Mouse (Mus musculus) embryonic facial prominence, embryonic 11.5 days (tissue): ENCODE measurements around the gene Il1r2. TPM values are rescaled to one million over a fixed set of nuclear protein-coding genes. Genes with fewer than 3 reads are reported as not detected.

Experiments
- ATAC-seq: fragments of 200-750 bp; cut with Nextera tagmentation; replicated peaks from 2 replicates; pipeline ENCODE4 v1.8.0; 2017; ENCODE audit warnings: low read depth; ENCODE audit not compliant: insufficient number of reproducible peaks, low FRiP score, low TSS enrichment
- DNase-seq: peaks from one replicate; pipeline ENCODE4 v3.0.0-alpha.2; 2015; ENCODE audit warnings: low spot score
- H3K27ac ChIP-seq: fragments of 300-500 bp; sonication (generic); replicated peaks from 2 replicates; pipeline ENCODE4 v1.5.1; 2014; ENCODE audit warnings: mild to moderate bottlenecking, low read depth, low read length, control low read depth
- H3K27me3 ChIP-seq: fragments of 300-500 bp; sonication (generic); 2 replicates; pipeline ENCODE4 v1.6.1; 2014; ENCODE audit warnings: mild to moderate bottlenecking, low read length, moderate library complexity, mixed read lengths; ENCODE audit not compliant: control insufficient read depth, insufficient read depth
- H3K36me3 ChIP-seq: fragments of 300-500 bp; sonication (generic); replicated peaks from 2 replicates; pipeline ENCODE4 v1.6.1; 2014; ENCODE audit warnings: low read depth, mild to moderate bottlenecking, low read length, moderate library complexity, mixed read lengths; ENCODE audit not compliant: control insufficient read depth, insufficient read depth
- H3K4me1 ChIP-seq: fragments of 300-500 bp; sonication (generic); 2 replicates; pipeline ENCODE4 v1.6.1; 2014; ENCODE audit warnings: low read length, mixed read lengths; ENCODE audit not compliant: control insufficient read depth, insufficient read depth
- H3K4me2 ChIP-seq: fragments of 300-500 bp; sonication (generic); 2 replicates; pipeline ENCODE4 v1.6.1; 2014; ENCODE audit warnings: low read depth, mild to moderate bottlenecking, control low read depth, low read length, moderate library complexity
- H3K4me3 ChIP-seq: fragments of 300-500 bp; sonication (generic); 2 replicates; pipeline ENCODE4 v1.5.1; 2014; ENCODE audit warnings: low read depth, low read length, control low read depth
- H3K9ac ChIP-seq: fragments of 300-500 bp; sonication (generic); replicated peaks from 2 replicates; pipeline ENCODE4 v1.6.1; 2014; ENCODE audit warnings: mild to moderate bottlenecking, control low read depth, low read length
- H3K9me3 ChIP-seq: fragments of 300-500 bp; sonication (generic); replicated peaks from 2 replicates; pipeline ENCODE4 v1.6.1; 2016; ENCODE audit warnings: mild to moderate bottlenecking, low read length, inconsistent platforms, mixed read lengths; ENCODE audit not compliant: control insufficient read depth
- WGBS: fragments of 180-500 bp; shearing (Covaris S2); extraction: QIAGEN DNeasy Blood & Tissue Kit; methylation state at CpG from one replicate; pipeline ENCODE4 v1.1.7; 2014; 5-methylcytosine and 5-hydroxymethylcytosine counted together
- polyA plus RNA-seq: library from polyadenylated mRNA; unstranded; fragments of >200 nt; fragmentation: Nextera tagmentation; extraction: Ambion mirVana; gene quantifications from 2 replicates; pipeline ENCODE4 v1.2.1, GENCODE M21; 2014

The Il1r2 gene
- polyA plus RNA-seq, 1 experiment from 2014 or later: 0.67 TPM

GRCm38 (mm10) chr1:40030976-40031356, 42.9 kb upstream of the Il1r2 start:
- Histone ChIP-seq H3K36me3 (peaks cover 4% of the 10 kb centered on the region), H3K9ac (no peak overlapping the region), H3K9me3 (no peaks in the 10 kb centered on the region), H3K4me3 (no peak overlapping the region), H3K4me2 (no peak overlapping the region), H3K4me1 (no peaks in the 10 kb centered on the region), H3K27ac (no peak overlapping the region), H3K27me3 (no peaks in the 10 kb centered on the region)
- WGBS: 93% methylated on average over 8 of the region's 8 CpGs
- DNase-seq (no peak), ATAC-seq (no peak)

- no peaks in the 10 kb centered on the region for H3K4me1 ChIP-seq
- no peak overlapping the region for H3K9ac ChIP-seq
- 86% methylated on average over 2 of the region's 2 CpGs for WGBS
- no peaks in the 10 kb centered on the region for H3K9me3 ChIP-seq
- H3K4me2 ChIP-seq: no peak overlapping the region
- no peaks in the 10 kb centered on the region; the same call in 1 of the 2 replicates for H3K36me3 ChIP-seq
- ATAC-seq (no peak), DNase-seq (no peak)
- no peaks in the 10 kb centered on the region for H3K27me3 ChIP-seq
- H3K27ac ChIP-seq: no peak overlapping the region
- H3K4me3 ChIP-seq: no peak overlapping the region
Observed at GRCm38 (mm10) chr1:40031626-40032025, 42.3 kb upstream of the Il1r2 start.

GRCm38 (mm10) chr1:40033315-40033714, 40.6 kb upstream of the Il1r2 start:
- Histone ChIP-seq H3K27me3 (no peaks in the 10 kb centered on the region), H3K4me1 (no peaks in the 10 kb centered on the region), H3K9ac (no peak overlapping the region), H3K4me3 (no peak overlapping the region), H3K9me3 (no peaks in the 10 kb centered on the region), H3K36me3 (no peaks in the 10 kb centered on the region), H3K4me2 (no peak overlapping the region), H3K27ac (no peak overlapping the region)
- WGBS: 87% methylated on average over 4 of the region's 4 CpGs
- ATAC-seq (no peak), DNase-seq (no peak)

DNA sequence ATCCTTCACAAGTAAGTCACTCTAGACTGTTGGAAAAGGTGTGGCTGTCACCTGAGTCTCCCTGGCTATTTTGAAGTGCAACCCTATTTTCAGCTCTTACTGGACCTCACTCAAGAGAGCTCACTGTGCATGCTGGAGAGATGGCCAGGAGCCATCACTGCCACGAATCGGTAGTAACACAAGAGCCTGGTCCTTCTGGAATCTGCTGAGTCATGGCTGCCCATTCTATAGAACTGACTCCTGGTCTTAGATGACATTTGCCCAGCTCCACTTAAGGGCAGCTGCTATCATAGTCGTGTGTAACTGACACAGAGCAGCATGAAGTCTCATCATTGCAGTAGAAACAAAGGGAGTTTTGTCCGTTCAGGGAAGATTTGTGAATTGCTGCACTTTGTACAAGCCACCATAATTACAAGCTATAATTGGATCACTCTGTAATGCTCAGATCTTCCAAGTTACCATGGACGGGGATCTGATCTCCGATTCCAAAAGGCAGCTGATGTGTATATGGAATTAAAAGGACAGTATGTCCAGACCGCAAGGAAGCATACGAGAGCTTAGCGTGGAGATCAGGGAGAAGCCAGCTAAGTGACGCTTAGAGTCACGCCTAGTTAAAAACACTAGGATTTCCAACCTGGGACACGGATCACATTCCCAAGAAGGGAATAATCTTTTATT, 40.0 kb upstream of the Il1r2 start:
- peak; percentile 6 for DNase-seq
- no peak overlapping the region for H3K4me2 ChIP-seq
- 63% methylated on average over 12 of the region's 12 CpGs for WGBS
- no peak for ATAC-seq
- H3K27ac ChIP-seq: no peak overlapping the region
- no peak overlapping the region for H3K4me3 ChIP-seq
- H3K36me3 ChIP-seq: no peaks in the 10 kb centered on the region
- H3K27me3 ChIP-seq: no peaks in the 10 kb centered on the region
- no peak overlapping the region for H3K9ac ChIP-seq
- H3K9me3 ChIP-seq: no peaks in the 10 kb centered on the region
- no peaks in the 10 kb centered on the region for H3K4me1 ChIP-seq

- Histone ChIP-seq H3K4me3 (no peak overlapping the region), H3K36me3 (no peaks in the 10 kb centered on the region), H3K27me3 (no peaks in the 10 kb centered on the region), H3K27ac (no peak overlapping the region), H3K4me1 (no peaks in the 10 kb centered on the region), H3K4me2 (no peak overlapping the region), H3K9me3 (no peaks in the 10 kb centered on the region), H3K9ac (no peak overlapping the region)
- DNase-seq (no peak), ATAC-seq (no peak)
- WGBS: 90% methylated on average over 6 of the region's 6 CpGs
Observed at GRCm38 (mm10) chr1:40037831-40038230, 36.0 kb upstream of the Il1r2 start.

DNA sequence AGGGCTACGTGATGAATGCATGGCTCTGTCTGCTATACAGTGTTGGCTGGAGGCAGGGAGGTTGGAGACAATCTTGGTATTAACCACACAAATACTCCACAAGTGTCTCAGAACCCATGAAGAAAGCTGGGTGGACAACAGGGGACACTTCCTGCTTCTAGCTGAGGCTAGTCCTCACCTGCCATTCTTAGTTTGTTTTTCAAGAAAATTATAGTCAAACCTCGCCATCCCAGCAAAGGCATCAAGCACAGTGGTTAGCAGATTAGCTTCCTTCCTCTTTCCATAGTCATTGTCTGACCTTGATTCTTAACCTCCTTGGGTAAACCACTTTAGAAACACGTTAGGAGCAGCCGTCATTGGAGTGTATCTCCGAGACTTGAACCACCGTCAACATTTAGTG, 28.2 kb upstream of the Il1r2 start:
- no peak for ATAC-seq
- H3K4me3 ChIP-seq: no peak overlapping the region

GRCm38 (mm10) chr1:40046600-40046999, 27.3 kb upstream of the Il1r2 start:
- WGBS: 73% methylated on average over 5 of the region's 5 CpGs
- DNase-seq (no peak), ATAC-seq (no peak)
- Histone ChIP-seq H3K4me1 (no peaks in the 10 kb centered on the region), H3K36me3 (no peaks in the 10 kb centered on the region), H3K9me3 (no peaks in the 10 kb centered on the region), H3K27me3 (no peaks in the 10 kb centered on the region), H3K4me3 (no peak overlapping the region), H3K9ac (no peak overlapping the region), H3K27ac (no peak overlapping the region), H3K4me2 (no peak overlapping the region)

More for the DNA sequence above, 28.2 kb upstream of the Il1r2 start:
- H3K9me3 ChIP-seq: no peaks in the 10 kb centered on the region
- no peaks in the 10 kb centered on the region for H3K27me3 ChIP-seq
- DNase-seq: no peak
- H3K9ac ChIP-seq: no peak overlapping the region
- H3K36me3 ChIP-seq: no peaks in the 10 kb centered on the region
- H3K4me1 ChIP-seq: no peaks in the 10 kb centered on the region
- WGBS: 85% methylated on average over 6 of the region's 6 CpGs
- no peak overlapping the region for H3K4me2 ChIP-seq
- no peak overlapping the region for H3K27ac ChIP-seq

DNA sequence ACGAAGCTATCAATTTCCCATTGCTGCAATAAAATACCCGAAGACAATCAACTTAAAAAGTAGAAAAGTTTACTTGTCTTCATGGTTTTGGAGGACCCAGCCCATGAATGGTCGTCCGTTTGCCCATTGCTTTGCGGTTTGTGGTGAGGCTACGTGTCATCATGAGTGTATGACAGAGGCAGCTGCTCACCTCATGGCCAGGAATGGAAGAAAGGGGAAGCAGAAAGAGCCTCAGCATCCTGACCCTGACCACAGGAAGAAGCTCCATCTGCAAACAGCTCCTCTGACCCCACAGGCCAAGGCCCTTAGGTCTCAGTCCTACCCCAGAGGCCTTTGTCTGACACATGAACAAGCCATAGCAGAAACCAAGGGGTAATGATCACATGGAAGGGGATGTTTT, 22.7 kb upstream of the Il1r2 start:
- Histone ChIP-seq H3K36me3 (no peaks in the 10 kb centered on the region), H3K27me3 (no peaks in the 10 kb centered on the region), H3K4me1 (no peaks in the 10 kb centered on the region), H3K9ac (no peak overlapping the region), H3K27ac (no peak overlapping the region), H3K4me3 (no peak overlapping the region), H3K4me2 (no peak overlapping the region), H3K9me3 (no peaks in the 10 kb centered on the region)
- DNase-seq (no peak), ATAC-seq (no peak)
- WGBS: 94% methylated on average over 6 of the region's 6 CpGs
